Mouse (Mus musculus) limb, embryonic 14.5 days (tissue): ENCODE results near the gene Gm15557. TPM values are rescaled to one million over a fixed set of nuclear protein-coding genes. Genes with fewer than 3 reads are reported as not detected.

ENCODE experiments used
- ATAC-seq: fragments of 200-750 bp; cut with Nextera tagmentation; 2 replicates; pipeline ENCODE4 v1.8.0; 2017; ENCODE audit warnings: low read depth, moderate number of reproducible peaks, moderate TSS enrichment; ENCODE audit not compliant: low FRiP score
- DNase-seq: peaks from one replicate; pipeline ENCODE4 v3.0.0-alpha.2; 2015; ENCODE audit warnings: low spot score
- H3K27ac ChIP-seq: fragments of 300-500 bp; sonication (generic); replicated peaks from 2 replicates; pipeline ENCODE4 v1.5.1; 2014; ENCODE audit warnings: low read depth, mild to moderate bottlenecking, low read length, moderate library complexity, mixed read lengths
- H3K27me3 ChIP-seq: fragments of 300-500 bp; sonication (generic); 2 replicates; pipeline ENCODE4 v1.6.1; 2014; ENCODE audit warnings: low read length, mixed read lengths; ENCODE audit not compliant: control insufficient read depth, insufficient read depth
- H3K36me3 ChIP-seq: fragments of 300-500 bp; sonication (generic); 2 replicates; pipeline ENCODE4 v1.6.1; 2014; ENCODE audit warnings: mild to moderate bottlenecking, low read length, moderate library complexity, mixed read lengths; ENCODE audit not compliant: control insufficient read depth, insufficient read depth
- H3K4me1 ChIP-seq: fragments of 300-500 bp; sonication (generic); 2 replicates; pipeline ENCODE4 v1.6.1; 2014; ENCODE audit warnings: antibody characterized with exemption, low read length, mixed read lengths; ENCODE audit not compliant: control insufficient read depth, insufficient read depth
- H3K4me2 ChIP-seq: fragments of 300-500 bp; sonication (generic); replicated peaks from 2 replicates; pipeline ENCODE4 v1.6.1; 2014; ENCODE audit warnings: low read depth, mild to moderate bottlenecking, low read length, moderate library complexity; ENCODE audit not compliant: severe bottlenecking
- H3K4me3 ChIP-seq: fragments of 300-500 bp; sonication (generic); replicated peaks from 2 replicates; pipeline ENCODE4 v1.5.1; 2014; ENCODE audit warnings: low read length
- H3K9ac ChIP-seq: fragments of 300-500 bp; sonication (generic); 2 replicates; pipeline ENCODE4 v1.6.1; 2014; ENCODE audit warnings: mild to moderate bottlenecking, low read depth, low read length, moderate library complexity; ENCODE audit not compliant: severe bottlenecking
- H3K9me3 ChIP-seq: fragments of 300-500 bp; sonication (generic); 2 replicates; pipeline ENCODE4 v1.6.1; 2016; ENCODE audit warnings: low read length; ENCODE audit not compliant: control insufficient read depth
- POLR2A ChIP-seq: fragments of 200-500 bp; IDR thresholded peaks from 2 replicates; pipeline ENCODE4 v1.8.0; 2012; ENCODE audit warnings: inconsistent platforms, mild to moderate bottlenecking, moderate library complexity, borderline replicate concordance; ENCODE audit not compliant: insufficient read depth, insufficient read length; ENCODE audit errors: extremely low read depth
- WGBS: fragments of 180-500 bp; shearing (Covaris S2); extraction: QIAGEN DNeasy Blood & Tissue Kit; methylation state at CpG from one replicate; pipeline ENCODE4 v1.1.7; 2014; 5-methylcytosine and 5-hydroxymethylcytosine counted together
- polyA plus RNA-seq, 2 experiments: library from polyadenylated mRNA; depleted of rRNA in 1 of 2; stranded (reverse) in 1 of 2; unstranded in 1 of 2; fragments of >200 nt; fragmentation: Nextera tagmentation in 1 of 2; extraction: Ambion mirVana in 1 of 2; gene quantifications; 2 replicates each; pipeline versions ENCODE4 v1.2.1 to v1.2.3; 2012 to 2014

Gm15557 gene
- polyA plus RNA-seq, 2 experiments, result 0.13 to 0.18 TPM

GRCm38 (mm10) chr2:155939897-155940529, 515 bp upstream of the Gm15557 start:
- Histone ChIP-seq H3K4me3 (no peak overlapping the region), H3K4me1 (peaks cover 32% of the 10 kb centered on the region), H3K4me2 (no peak overlapping the region), H3K9me3 (no peaks in the 10 kb centered on the region), H3K27ac (no peak overlapping the region), H3K27me3 (no peaks in the 10 kb centered on the region), H3K36me3 (peaks cover 26% of the 10 kb centered on the region; the same call in 1 of the 2 replicates), H3K9ac (no peak overlapping the region)
- TF ChIP-seq POLR2A, result no peak
- ATAC-seq (no peak), DNase-seq (no peak)
- WGBS, result 70% methylated on average over 7 of the region's 7 CpGs

- H3K4me3 ChIP-seq, result peak overlapping the region; percentile 44
- TF ChIP-seq POLR2A, result no peak
- peaks cover 26% of the 10 kb centered on the region; the same call in 1 of the 2 replicates for H3K36me3 ChIP-seq
- H3K27ac ChIP-seq, result 0 out of 2 replicates have a peak overlapping the region, but pooled peaks have one; percentile 33
- no peak for ATAC-seq
- no peak for DNase-seq
- H3K9me3 ChIP-seq, result no peaks in the 10 kb centered on the region
- H3K4me2 ChIP-seq, result peak overlapping the region; percentile 55
- no peaks in the 10 kb centered on the region for H3K27me3 ChIP-seq
- H3K4me1 ChIP-seq, result peaks cover 36% of the 10 kb centered on the region
- 0 out of 2 replicates have a peak overlapping the region, but pooled peaks have one; percentile 28 for H3K9ac ChIP-seq
- WGBS, result 62% methylated on average over 40 of the region's 40 CpGs
Measured at GRCm38 (mm10) chr2:155941697-155942442, 1.3 kb downstream of the Gm15557 start.

GRCm38 (mm10) chr2:155943463-155943862, 2.9 kb downstream of the Gm15557 start:
- peaks cover 24% of the 10 kb centered on the region; the same call in 1 of the 2 replicates for H3K36me3 ChIP-seq
- H3K9me3 ChIP-seq, result no peaks in the 10 kb centered on the region
- peaks cover 36% of the 10 kb centered on the region for H3K4me1 ChIP-seq
- no peaks in the 10 kb centered on the region for H3K27me3 ChIP-seq
- peak overlapping the region; percentile 44 for H3K4me3 ChIP-seq
- ATAC-seq (0 out of 2 replicates have a peak, but pooled peaks have one; percentile 19), DNase-seq (peak; percentile 46)
- peak overlapping the region; percentile 64 for H3K9ac ChIP-seq
- 1% methylated on average over 8 of the region's 8 CpGs for WGBS
- 0 out of 2 replicates have a peak, but pooled peaks have one; percentile 28 for TF ChIP-seq POLR2A
- peak overlapping the region; percentile 89 for H3K27ac ChIP-seq
- H3K4me2 ChIP-seq, result peak overlapping the region; percentile 55

GRCm38 (mm10) chr2:155944685-155945084, 4.2 kb downstream of the Gm15557 start:
- Histone ChIP-seq H3K36me3 (peaks cover 16% of the 10 kb centered on the region; the same call in 1 of the 2 replicates), H3K9ac (peak overlapping the region; percentile 64), H3K9me3 (no peaks in the 10 kb centered on the region), H3K4me1 (peaks cover 44% of the 10 kb centered on the region), H3K27me3 (no peaks in the 10 kb centered on the region), H3K4me3 (peak overlapping the region; percentile 44), H3K4me2 (peak overlapping the region; percentile 55), H3K27ac (peak overlapping the region; percentile 89)
- no peak for TF ChIP-seq POLR2A
- DNase-seq (no peak), ATAC-seq (no peak)
- 67% methylated on average over 4 of the region's 4 CpGs for WGBS

GRCm38 (mm10) chr2:155945124-155945523, 4.6 kb downstream of the Gm15557 start, which contains the start of gene Gdf5:
Gdf5 (minus strand) TSS chr2:155945367.
- ATAC-seq (peak; percentile 52; the same call in 1 of the 2 replicates), DNase-seq (peak; percentile 75)
- peak within 1 kb of the TSS; percentile 44 for H3K4me3 ChIP-seq
- WGBS, result 12% methylated on average over 12 of the region's 13 CpGs
- peak within 1 kb of the TSS; percentile 64 for H3K9ac ChIP-seq
- H3K27me3 ChIP-seq, result no peaks in the 10 kb centered on the region
- TF ChIP-seq POLR2A, result peak; percentile 69; the same call in 1 of the 2 replicates
- peaks cover 12% of the 10 kb centered on the region; the same call in 1 of the 2 replicates for H3K36me3 ChIP-seq
- peaks cover 49% of the 10 kb centered on the region for H3K4me1 ChIP-seq
- H3K9me3 ChIP-seq, result no peaks in the 10 kb centered on the region
- peak within 1 kb of the TSS; percentile 89 for H3K27ac ChIP-seq
- peak within 1 kb of the TSS; percentile 55 for H3K4me2 ChIP-seq
